Mouse (Mus musculus) embryonic facial prominence, embryonic 12.5 days (tissue): ENCODE data around the gene Thoc3. TPM values are rescaled to one million over a fixed set of nuclear protein-coding genes. Genes with fewer than 3 reads are reported as not detected.
"Not testable (repeated sequence)": the region's sequence is repeated elsewhere in the genome, so short reads cannot be mapped to it uniquely, and the experiment has no call there.

ENCODE experiments used
- ATAC-seq: fragments of 200-750 bp; cut with Nextera tagmentation; 2 replicates; pipeline ENCODE4 v1.8.0; 2017; ENCODE audit not compliant: insufficient number of reproducible peaks, insufficient read depth, low FRiP score, low TSS enrichment
- H3K27ac ChIP-seq: fragments of 300-500 bp; sonication (generic); 2 replicates; pipeline ENCODE4 v1.5.1; 2016; ENCODE audit warnings: mild to moderate bottlenecking
- H3K27me3 ChIP-seq: fragments of 300-500 bp; sonication (generic); 2 replicates; pipeline ENCODE4 v1.6.1; 2016; ENCODE audit warnings: mild to moderate bottlenecking, moderate library complexity
- H3K36me3 ChIP-seq: fragments of 300-500 bp; sonication (generic); 2 replicates; pipeline ENCODE4 v1.6.1; 2016; ENCODE audit warnings: mild to moderate bottlenecking
- H3K4me1 ChIP-seq: fragments of 300-500 bp; sonication (generic); 2 replicates; pipeline ENCODE4 v1.6.1; 2016
- H3K4me2 ChIP-seq: fragments of 300-500 bp; sonication (generic); replicated peaks from 2 replicates; pipeline ENCODE4 v1.6.1; 2016; ENCODE audit warnings: mild to moderate bottlenecking, moderate library complexity
- H3K4me3 ChIP-seq: fragments of 300-500 bp; sonication (generic); 2 replicates; pipeline ENCODE4 v1.5.1; 2016; ENCODE audit warnings: mild to moderate bottlenecking
- H3K9ac ChIP-seq: fragments of 300-500 bp; sonication (generic); 2 replicates; pipeline ENCODE4 v1.6.1; 2016; ENCODE audit warnings: mild to moderate bottlenecking, moderate library complexity
- H3K9me3 ChIP-seq: fragments of 300-500 bp; sonication (generic); 2 replicates; pipeline ENCODE4 v1.6.1; 2016; ENCODE audit warnings: mild to moderate bottlenecking, moderate library complexity
- WGBS: fragments of 180-500 bp; shearing (Covaris S2); methylation state at CpG from one replicate; pipeline ENCODE4 v1.1.7; 2016; 5-methylcytosine and 5-hydroxymethylcytosine counted together
- polyA plus RNA-seq: library from polyadenylated mRNA; unstranded; fragments of >200 nt; fragmentation: Nextera tagmentation; extraction: Ambion mirVana; gene quantifications from 2 replicates; pipeline ENCODE4 v1.2.1, GENCODE M21; 2016

Gene Thoc3
- polyA plus RNA-seq: 142 and 149 TPM in 2 replicates

DNA sequence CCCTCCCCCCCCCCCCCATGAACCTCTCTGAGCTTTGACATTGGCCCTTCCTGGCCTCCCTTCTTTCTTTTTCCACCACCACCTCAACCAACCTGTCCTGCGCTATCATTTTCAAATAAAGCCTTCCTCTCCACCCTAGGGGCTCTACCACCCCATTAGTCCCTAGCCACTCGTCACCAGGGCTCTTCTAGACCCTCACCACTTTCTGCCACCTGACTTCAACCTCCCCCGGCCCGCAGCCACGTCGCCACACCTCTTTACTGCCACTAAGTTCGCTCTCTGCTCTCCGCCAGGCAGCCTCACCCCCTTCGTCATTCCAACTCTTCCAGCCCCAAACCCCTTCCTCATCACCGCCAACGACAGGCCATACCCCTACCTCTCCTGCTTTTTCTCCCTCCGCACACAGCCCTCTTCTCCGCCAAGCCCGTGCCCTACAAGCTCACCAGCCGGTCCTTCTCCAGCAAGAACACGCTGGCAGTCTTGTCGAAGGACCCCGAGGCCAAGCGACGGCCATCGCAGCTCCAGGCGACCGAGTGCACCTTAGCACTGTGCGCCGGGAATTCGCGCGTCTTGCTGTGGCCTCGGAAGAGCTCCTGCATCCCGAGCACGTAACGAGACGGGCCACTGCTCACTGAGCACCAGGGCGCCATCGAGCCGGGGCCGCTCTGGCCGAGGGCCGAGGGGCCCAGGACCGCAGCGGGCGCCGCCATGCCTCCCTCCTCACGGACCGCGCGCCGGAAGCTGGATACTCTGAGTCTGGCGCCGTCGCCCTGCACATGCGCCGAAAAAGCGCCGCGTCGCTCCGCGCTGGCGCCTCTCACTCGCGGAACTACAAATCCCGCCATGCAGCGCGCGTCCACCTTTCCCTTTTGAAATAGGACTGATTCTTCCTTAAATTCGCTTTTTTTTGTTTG lies at the start of gene Thoc3:
Thoc3 (minus strand) TSS at position 752 of the 914 bp plus-strand sequence.
- peak within 1 kb of the TSS; percentile 50 for H3K27ac ChIP-seq

GRCm38 (mm10) chr13:54505920-54506319 lies 37.3 kb upstream of the Thoc3 start:
- Histone ChIP-seq H3K9me3 (no peaks in the 10 kb centered on the region), H3K4me3 (no peak overlapping the region), H3K4me1 (peaks cover 15% of the 10 kb centered on the region), H3K27me3 (no peaks in the 10 kb centered on the region), H3K4me2 (no peak overlapping the region), H3K9ac (no peak overlapping the region), H3K36me3 (no peaks in the 10 kb centered on the region), H3K27ac (no peak overlapping the region)
- WGBS: 100% methylated on average over 1 of the region's 1 CpGs
- no peak for ATAC-seq

More for the DNA sequence above, at the start of gene Thoc3:
- Histone ChIP-seq H3K36me3 (peaks cover 40% of the 10 kb centered on the region), H3K4me2 (peak within 1 kb of the TSS; percentile 85), H3K4me3 (peak within 1 kb of the TSS; percentile 100), H3K9me3 (peaks cover 7% of the 10 kb centered on the region; the same call in 1 of the 2 replicates), H3K9ac (peak within 1 kb of the TSS; percentile 90), H3K27me3 (no peaks in the 10 kb centered on the region), H3K4me1 (peaks cover 10% of the 10 kb centered on the region)
- peak; percentile 90 for ATAC-seq
- WGBS: under 1% methylated on average over 67 of the region's 67 CpGs

DNA sequence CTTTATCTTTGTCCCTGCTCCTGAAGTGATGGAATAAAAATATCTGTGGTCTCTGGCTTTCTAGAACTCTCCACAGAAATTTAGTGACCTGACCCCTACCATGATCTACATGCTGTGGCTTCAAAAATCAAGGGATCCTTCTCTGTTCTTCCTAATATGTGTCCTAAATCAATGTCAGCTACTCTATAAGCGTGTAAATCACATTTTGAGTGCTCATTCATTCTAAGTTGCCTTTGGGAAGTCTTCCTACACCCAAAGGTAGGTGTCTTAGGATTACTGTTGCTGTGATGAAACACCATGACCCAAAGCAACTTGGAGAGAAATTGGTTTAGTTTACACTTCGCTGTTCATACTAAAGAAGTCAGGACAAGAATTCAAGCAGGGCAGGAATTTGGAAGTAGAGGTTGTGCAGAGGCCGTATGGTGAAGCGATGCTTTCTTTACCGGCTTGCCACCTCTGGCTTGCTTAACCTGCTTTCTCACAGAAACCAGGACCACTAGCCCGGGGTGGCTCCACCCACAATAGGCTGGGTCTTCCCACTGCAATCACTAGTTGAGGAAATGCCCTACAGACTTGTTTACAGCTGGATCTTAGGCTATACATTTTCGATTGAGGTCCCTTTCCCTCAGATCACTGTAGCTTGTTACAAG lies 36.1 kb upstream of the Thoc3 start:
- peak overlapping the region; percentile 86 for H3K4me3 ChIP-seq
- WGBS: 26% methylated on average over 7 of the region's 7 CpGs
- no peak for ATAC-seq
- peak overlapping the region; percentile 92 for H3K4me2 ChIP-seq
- H3K9ac ChIP-seq: peak overlapping the region; percentile 89
- H3K27ac ChIP-seq: 0 out of 2 replicates have a peak overlapping the region, but pooled peaks have one; percentile 88
- no peaks in the 10 kb centered on the region for H3K36me3 ChIP-seq
- H3K27me3 ChIP-seq: no peaks in the 10 kb centered on the region
- peaks cover 15% of the 10 kb centered on the region for H3K4me1 ChIP-seq
- no peaks in the 10 kb centered on the region for H3K9me3 ChIP-seq

DNA sequence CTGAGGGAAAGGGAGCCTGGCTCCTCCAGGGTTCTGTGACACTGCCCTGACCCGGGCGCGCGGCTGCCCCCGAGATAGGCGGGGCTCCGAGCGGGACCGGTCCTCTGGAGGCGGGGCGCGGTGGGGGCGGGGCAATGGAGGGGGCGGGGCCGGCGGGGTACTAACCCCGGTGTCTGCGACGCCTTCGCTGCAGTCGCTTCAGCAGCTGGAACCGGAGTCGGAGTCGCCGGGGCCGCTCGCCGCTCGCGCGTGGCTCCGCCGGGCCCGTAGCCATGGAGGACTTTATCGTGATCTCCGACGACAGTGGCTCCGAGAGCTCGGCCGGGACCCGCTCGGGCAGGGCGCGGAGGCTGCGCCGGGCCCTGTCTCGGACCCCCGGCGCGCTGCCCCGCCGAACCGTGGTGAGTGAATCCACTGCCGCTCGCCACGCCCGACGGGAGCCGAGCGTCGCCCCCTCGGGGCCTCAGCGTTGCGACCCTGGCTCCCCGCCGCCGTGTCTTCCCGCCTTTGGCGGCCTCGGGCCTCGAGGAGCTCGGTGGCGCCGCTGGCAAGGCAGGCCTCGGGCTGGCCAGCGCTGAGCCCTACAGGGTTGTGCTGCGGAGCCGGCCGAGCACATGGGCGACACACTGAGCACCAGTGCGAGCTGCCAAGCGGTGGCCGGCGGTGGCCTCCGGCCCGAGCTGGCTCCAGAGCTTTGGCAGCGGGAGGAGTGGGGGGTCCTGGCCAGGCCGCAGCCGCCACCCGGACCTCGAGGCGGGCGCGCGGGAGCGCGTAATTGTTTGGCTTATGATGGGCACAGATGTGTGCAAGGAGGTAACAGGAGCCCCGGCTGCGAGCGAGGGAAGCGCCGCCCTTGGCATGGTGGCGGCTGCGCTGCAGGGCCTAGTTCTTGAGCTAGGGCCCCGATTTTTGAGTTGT lies 35.2 kb upstream of the Thoc3 start, which contains the start of gene Simc1:
Simc1 (plus strand) TSS at position 176 of the 918 bp plus-strand sequence.
- WGBS: under 1% methylated on average over 102 of the region's 105 CpGs
- peak within 1 kb of the TSS; percentile 88 for H3K27ac ChIP-seq

GRCm38 (mm10) chr13:54503278-54503603 lies 34.6 kb upstream of the Thoc3 start:
- Histone ChIP-seq H3K27me3 (no peaks in the 10 kb centered on the region), H3K4me3 (peak overlapping the region; percentile 86), H3K36me3 (no peaks in the 10 kb centered on the region), H3K4me2 (peak overlapping the region; percentile 92), H3K9me3 (no peaks in the 10 kb centered on the region), H3K9ac (peak overlapping the region; percentile 89), H3K4me1 (peaks cover 15% of the 10 kb centered on the region), H3K27ac (no peak overlapping the region)
- under 1% methylated on average over 14 of the region's 14 CpGs for WGBS
- ATAC-seq: no peak; the same call in 1 of the 2 replicates

More for the DNA sequence above, 35.2 kb upstream of the Thoc3 start, which contains the start of gene Simc1:
- ATAC-seq: peak; percentile 80
- H3K9me3 ChIP-seq: no peaks in the 10 kb centered on the region
- peaks cover 15% of the 10 kb centered on the region for H3K4me1 ChIP-seq
- H3K4me3 ChIP-seq: peak within 1 kb of the TSS; percentile 86
- H3K36me3 ChIP-seq: no peaks in the 10 kb centered on the region
- peak within 1 kb of the TSS; percentile 92 for H3K4me2 ChIP-seq
- peak within 1 kb of the TSS; percentile 89 for H3K9ac ChIP-seq
- H3K27me3 ChIP-seq: no peaks in the 10 kb centered on the region

DNA sequence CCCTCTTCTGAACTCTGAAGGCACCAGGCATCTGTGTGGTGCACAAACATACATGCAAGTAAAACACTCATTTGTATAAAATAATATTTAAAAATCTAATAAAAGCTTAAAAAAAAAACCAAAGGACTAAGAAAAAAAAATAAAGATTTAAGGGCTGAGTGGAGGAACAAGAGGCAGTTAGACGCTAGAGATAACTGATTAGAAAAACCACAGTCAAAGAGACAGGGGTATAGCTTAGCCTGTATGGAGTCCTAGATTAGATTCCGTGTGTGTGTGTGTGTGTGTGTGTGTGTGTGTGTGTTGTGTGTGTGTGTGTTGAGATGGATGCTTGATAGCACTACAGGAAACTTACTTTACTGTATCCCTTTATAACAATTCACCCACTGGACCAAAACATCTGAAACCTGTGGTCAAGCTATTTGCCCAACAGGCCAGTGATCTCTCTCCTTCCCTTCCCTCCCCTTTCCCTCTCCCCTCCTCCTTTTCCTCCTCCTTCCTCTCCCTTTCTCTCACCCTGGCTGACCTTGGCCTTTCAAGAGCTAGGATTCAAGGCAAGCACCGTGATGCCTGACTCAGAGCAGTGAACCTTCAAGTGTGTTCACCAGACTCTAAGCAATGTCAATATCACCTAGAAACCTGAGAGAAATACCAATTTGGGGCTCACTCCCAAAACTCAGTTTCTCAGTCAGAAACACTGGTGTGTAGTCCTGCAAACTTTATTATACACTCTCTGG lies 33.5 kb upstream of the Thoc3 start:
- H3K4me3 ChIP-seq: no peak overlapping the region
- no peaks in the 10 kb centered on the region for H3K9me3 ChIP-seq
- no peak for ATAC-seq
- H3K4me2 ChIP-seq: no peak overlapping the region
- peaks cover 15% of the 10 kb centered on the region for H3K4me1 ChIP-seq
- no peaks in the 10 kb centered on the region for H3K27me3 ChIP-seq
- H3K27ac ChIP-seq: no peak overlapping the region
- H3K9ac ChIP-seq: no peak overlapping the region
- no peaks in the 10 kb centered on the region for H3K36me3 ChIP-seq
- 50% methylated on average over 3 of the region's 3 CpGs for WGBS

DNA sequence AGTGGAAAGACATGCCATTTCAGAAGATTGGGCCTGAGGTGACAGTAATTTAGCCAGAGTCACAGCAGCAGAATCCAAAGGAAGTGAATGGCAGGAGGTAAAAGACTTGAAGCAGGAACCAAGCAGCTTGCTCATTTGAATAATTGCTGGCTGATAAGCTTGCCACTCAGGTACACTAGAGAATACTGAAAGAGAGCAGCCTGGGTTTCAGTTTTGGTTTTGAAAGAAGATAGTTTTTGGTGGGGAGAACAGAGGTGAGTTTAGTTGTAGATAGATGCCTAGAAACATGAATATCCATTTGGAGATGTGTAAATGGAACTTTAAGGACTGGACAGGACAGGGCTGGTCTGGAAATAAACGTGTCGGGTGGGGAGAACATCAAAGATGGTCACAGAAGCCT lies 32.7 kb upstream of the Thoc3 start:
- Histone ChIP-seq H3K4me1 (peaks cover 15% of the 10 kb centered on the region), H3K36me3 (no peaks in the 10 kb centered on the region), H3K27ac (no peak overlapping the region), H3K4me3 (no peak overlapping the region), H3K4me2 (no peak overlapping the region), H3K9ac (no peak overlapping the region), H3K9me3 (no peaks in the 10 kb centered on the region), H3K27me3 (no peaks in the 10 kb centered on the region)
- no peak for ATAC-seq
- 74% methylated on average over 2 of the region's 2 CpGs for WGBS

GRCm38 (mm10) chr13:54499551-54499950 lies 30.9 kb upstream of the Thoc3 start:
- H3K36me3 ChIP-seq, H3K9me3 ChIP-seq, ATAC-seq, H3K9ac ChIP-seq, H3K27ac ChIP-seq, H3K4me2 ChIP-seq, H3K27me3 ChIP-seq, H3K4me3 ChIP-seq: not testable (repeated sequence)
- peaks cover 10% of the 10 kb centered on the region for H3K4me1 ChIP-seq
- WGBS: 92% methylated on average over 7 of the region's 7 CpGs

GRCm38 (mm10) chr13:54491381-54491780 lies 22.7 kb upstream of the Thoc3 start:
- no peak overlapping the region for H3K4me3 ChIP-seq
- no peak overlapping the region for H3K9ac ChIP-seq
- H3K9me3 ChIP-seq: no peaks in the 10 kb centered on the region
- H3K27me3 ChIP-seq: no peaks in the 10 kb centered on the region
- 82% methylated on average over 6 of the region's 6 CpGs for WGBS
- ATAC-seq: no peak
- peaks cover 4% of the 10 kb centered on the region; the same call in 1 of the 2 replicates for H3K4me1 ChIP-seq
- H3K36me3 ChIP-seq: no peaks in the 10 kb centered on the region
- H3K4me2 ChIP-seq: no peak overlapping the region
- H3K27ac ChIP-seq: no peak overlapping the region

- Histone ChIP-seq H3K36me3 (no peaks in the 10 kb centered on the region), H3K27me3 (no peaks in the 10 kb centered on the region), H3K9me3 (no peaks in the 10 kb centered on the region), H3K4me3 (no peak overlapping the region), H3K4me2 (no peak overlapping the region), H3K9ac (no peak overlapping the region), H3K4me1 (peaks cover under 1% of the 10 kb centered on the region; the same call in 1 of the 2 replicates), H3K27ac (no peak overlapping the region)
- ATAC-seq: no peak
- 79% methylated on average over 5 of the region's 5 CpGs for WGBS
Measured at GRCm38 (mm10) chr13:54490411-54490810, 21.8 kb upstream of the Thoc3 start.
